Mouse (Mus musculus): Measurements from ENCODE around the gene Wdr62. TPM values are rescaled to one million over a fixed set of nuclear protein-coding genes. Genes with fewer than 3 reads are reported as not detected.

The Wdr62 gene
- polyA plus RNA-seq, 1 experiment from 2014 or later, result 11.3 TPM

Other genes starting within 250 kb of the Wdr62 start
- 6.1 and 6.2 TPM in 2 replicates for gene Zfp14, start 229.0 kb downstream of the Wdr62 start, polyA plus RNA-seq (2014; fragmentation: Nextera tagmentation; extraction: Ambion mirVana)
- gene Zfp82, start 207.5 kb downstream of the Wdr62 start, polyA plus RNA-seq (2014; fragmentation: Nextera tagmentation; extraction: Ambion mirVana), result 7.4 and 8.8 TPM in 2 replicates
- gene Gm26920, start 190.0 kb downstream of the Wdr62 start, polyA plus RNA-seq (2014; fragmentation: Nextera tagmentation; extraction: Ambion mirVana), result 1.2 and 2.4 TPM in 2 replicates
- gene Zfp566, start 189.9 kb downstream of the Wdr62 start, polyA plus RNA-seq (2014; fragmentation: Nextera tagmentation; extraction: Ambion mirVana), result 14.8 and 15.7 TPM in 2 replicates
- 138 and 139 TPM in 2 replicates for gene Zfp260, start 185.6 kb downstream of the Wdr62 start, polyA plus RNA-seq (2014; fragmentation: Nextera tagmentation; extraction: Ambion mirVana)
- 4.4 and 5.8 TPM in 2 replicates for gene Zfp382, start 158.5 kb downstream of the Wdr62 start, polyA plus RNA-seq (2014; fragmentation: Nextera tagmentation; extraction: Ambion mirVana)
- 16.6 and 18.1 TPM in 2 replicates for gene Zfp146, start 110.7 kb downstream of the Wdr62 start, polyA plus RNA-seq (2014; fragmentation: Nextera tagmentation; extraction: Ambion mirVana)
- gene Cox7a1, start 96.3 kb downstream of the Wdr62 start, polyA plus RNA-seq (2014; fragmentation: Nextera tagmentation; extraction: Ambion mirVana), result 3.5 and 4.1 TPM in 2 replicates
- gene Capns1, start 81.6 kb downstream of the Wdr62 start, polyA plus RNA-seq (2014; fragmentation: Nextera tagmentation; extraction: Ambion mirVana), result 39.0 and 43.9 TPM in 2 replicates
- gene Polr2i, start 48.5 kb downstream of the Wdr62 start, polyA plus RNA-seq (2014; fragmentation: Nextera tagmentation; extraction: Ambion mirVana), result 149 and 163 TPM in 2 replicates
- 255 and 260 TPM in 2 replicates for gene Tbcb, start 48.1 kb downstream of the Wdr62 start, polyA plus RNA-seq (2014; fragmentation: Nextera tagmentation; extraction: Ambion mirVana)
- not detected in 2 replicates for gene Ovol3, start 44.7 kb downstream of the Wdr62 start, polyA plus RNA-seq (2014; fragmentation: Nextera tagmentation; extraction: Ambion mirVana)
- gene Thap8, start 325 bp downstream of the Wdr62 start, polyA plus RNA-seq (2014; fragmentation: Nextera tagmentation; extraction: Ambion mirVana), result 0.19 and 0.28 TPM in 2 replicates
- gene Clip3, start 11.3 kb upstream of the Wdr62 start, polyA plus RNA-seq (2014; fragmentation: Nextera tagmentation; extraction: Ambion mirVana), result 66.6 and 92.0 TPM in 2 replicates
- 84.3 and 86.0 TPM in 2 replicates for gene Alkbh6, start 28.3 kb upstream of the Wdr62 start, polyA plus RNA-seq (2014; fragmentation: Nextera tagmentation; extraction: Ambion mirVana)
- gene Syne4, start 34.4 kb upstream of the Wdr62 start, polyA plus RNA-seq (2014; fragmentation: Nextera tagmentation; extraction: Ambion mirVana), result 8.2 and 8.4 TPM in 2 replicates
- gene E130208F15Rik, start 41.3 kb upstream of the Wdr62 start, polyA plus RNA-seq (2014; fragmentation: Nextera tagmentation; extraction: Ambion mirVana), result 0.52 TPM in 1 of 2 replicates, not detected in the other
- 23.1 and 24.5 TPM in 2 replicates for gene Sdhaf1, start 43.5 kb upstream of the Wdr62 start, polyA plus RNA-seq (2014; fragmentation: Nextera tagmentation; extraction: Ambion mirVana)
- 5.3 and 5.9 TPM in 2 replicates for gene Lrfn3, start 82.4 kb upstream of the Wdr62 start, polyA plus RNA-seq (2014; fragmentation: Nextera tagmentation; extraction: Ambion mirVana)
- gene Tyrobp, start 133.3 kb upstream of the Wdr62 start, polyA plus RNA-seq (2014; fragmentation: Nextera tagmentation; extraction: Ambion mirVana), result 16.6 and 19.7 TPM in 2 replicates
- 0.43 and 0.45 TPM in 2 replicates for gene Hcst, start 139.4 kb upstream of the Wdr62 start, polyA plus RNA-seq (2014; fragmentation: Nextera tagmentation; extraction: Ambion mirVana)
- gene Nfkbid, start 141.3 kb upstream of the Wdr62 start, polyA plus RNA-seq (2014; fragmentation: Nextera tagmentation; extraction: Ambion mirVana), result 0.63 and 1.2 TPM in 2 replicates
- gene Aplp1, start 165.1 kb upstream of the Wdr62 start, polyA plus RNA-seq (2014; fragmentation: Nextera tagmentation; extraction: Ambion mirVana), result 128 and 134 TPM in 2 replicates
- gene Kirrel2, start 177.3 kb upstream of the Wdr62 start, polyA plus RNA-seq (2014; fragmentation: Nextera tagmentation; extraction: Ambion mirVana), result 0.58 and 0.61 TPM in 2 replicates
- gene Nphs1, start 177.9 kb upstream of the Wdr62 start, polyA plus RNA-seq (2014; fragmentation: Nextera tagmentation; extraction: Ambion mirVana), result not detected in 2 replicates
- gene Prodh2, start 213.2 kb upstream of the Wdr62 start, polyA plus RNA-seq (2014; fragmentation: Nextera tagmentation; extraction: Ambion mirVana), result not detected in 2 replicates